Mouse (Mus musculus) E14TG2a.4 (cell line): ENCODE measurements around the gene Usp34.

Experiments
- CTCF ChIP-seq: conservative IDR thresholded peaks from 2 replicates; pipeline ENCODE4 v1.5.1; 2014; ENCODE audit warnings: low read length
- POU5F1 ChIP-seq: IDR thresholded peaks from 2 replicates; pipeline ENCODE4 v1.6.1; 2014; ENCODE audit warnings: low read length, borderline replicate concordance

GRCm38 (mm10) chr11:23380595-23380994 is 73.9 kb downstream of the Usp34 start:
- TF ChIP-seq CTCF: no peak
- TF ChIP-seq POU5F1: no peak
